Mouse (Mus musculus) cerebral cortex, adult 2 months (tissue): ENCODE results near the gene Mosmo.

Experiments
- WGBS: fragments of 180-500 bp; shearing (Covaris S2); methylation state at CpG from one replicate; pipeline ENCODE4 v1.1.7; 2018; 5-methylcytosine and 5-hydroxymethylcytosine counted together

Gene Mosmo

GRCm38 (mm10) chr7:120677001-120677643, at the start of gene Mosmo:
Gene Mosmo (plus strand): TSS chr7:120677618.
- WGBS = under 1% methylated on average over 44 of the region's 44 CpGs

- 29% methylated on average over 1 of the region's 1 CpGs for WGBS
These were observed 44.9 kb upstream of the Mosmo start for GRCm38 (mm10) chr7:120632518-120632917.

- 3% methylated on average over 9 of the region's 9 CpGs for WGBS
These were observed 43.1 kb upstream of the Mosmo start for GRCm38 (mm10) chr7:120634301-120634700.

- under 1% methylated on average over 45 of the region's 45 CpGs for WGBS
These were observed 42.6 kb upstream of the Mosmo start, which contains the start of gene Uqcrc2 for GRCm38 (mm10) chr7:120634711-120635361. Gene Uqcrc2 (plus strand): TSS chr7:120635176.

- WGBS = 0% methylated on average over 32 of the region's 32 CpGs
These were observed 42.0 kb upstream of the Mosmo start for GRCm38 (mm10) chr7:120635362-120635781.

GRCm38 (mm10) chr7:120635821-120636220, 41.6 kb upstream of the Mosmo start:
- under 1% methylated on average over 11 of the region's 11 CpGs for WGBS

- 58% methylated on average over 4 of the region's 4 CpGs for WGBS
These were observed 34.2 kb upstream of the Mosmo start for GRCm38 (mm10) chr7:120643217-120643616.

- WGBS = 32% methylated on average over 2 of the region's 2 CpGs
These were observed 29.6 kb upstream of the Mosmo start for GRCm38 (mm10) chr7:120647849-120648248.

- 95% methylated on average over 4 of the region's 4 CpGs for WGBS
These were observed 15.3 kb upstream of the Mosmo start for GRCm38 (mm10) chr7:120662079-120662478.

- 11% methylated on average over 14 of the region's 14 CpGs for WGBS
These were observed 7.1 kb upstream of the Mosmo start, which contains the start of gene Pdzd9 for GRCm38 (mm10) chr7:120670153-120670875. Gene Pdzd9 (minus strand): TSS chr7:120670343.

- WGBS = 68% methylated on average over 2 of the region's 2 CpGs
These were observed 6.1 kb upstream of the Mosmo start for GRCm38 (mm10) chr7:120671271-120671670.

GRCm38 (mm10) chr7:120677764-120678531, 530 bp downstream of the Mosmo start:
- 1% methylated on average over 42 of the region's 42 CpGs for WGBS

GRCm38 (mm10) chr7:120679023-120679422, 1.6 kb downstream of the Mosmo start:
- 10% methylated on average over 8 of the region's 8 CpGs for WGBS

GRCm38 (mm10) chr7:120682002-120682401, 4.6 kb downstream of the Mosmo start:
- WGBS = 40% methylated on average over 4 of the region's 4 CpGs

GRCm38 (mm10) chr7:120684731-120685161, 7.3 kb downstream of the Mosmo start:
- 56% methylated on average over 2 of the region's 2 CpGs for WGBS

- 44% methylated on average over 6 of the region's 6 CpGs for WGBS
These were observed 7.8 kb downstream of the Mosmo start for GRCm38 (mm10) chr7:120685227-120685626.

GRCm38 (mm10) chr7:120690634-120691033, 13.2 kb downstream of the Mosmo start:
- WGBS = 77% methylated on average over 4 of the region's 4 CpGs

GRCm38 (mm10) chr7:120693831-120694375, 16.5 kb downstream of the Mosmo start:
- WGBS = 83% methylated on average over 5 of the region's 5 CpGs

- 46% methylated on average over 6 of the region's 6 CpGs for WGBS
These were observed 17.8 kb downstream of the Mosmo start for GRCm38 (mm10) chr7:120695196-120695595.

- 92% methylated on average over 1 of the region's 1 CpGs for WGBS
These were observed 18.2 kb downstream of the Mosmo start for GRCm38 (mm10) chr7:120695641-120696040.

GRCm38 (mm10) chr7:120696331-120696730, 18.9 kb downstream of the Mosmo start:
- 96% methylated on average over 2 of the region's 2 CpGs for whole genome bisulfite sequencing
